Mouse (Mus musculus): ENCODE results near the gene Cep72.

GRCm38 (mm10) chr13:74017426-74017825 lies 44.7 kb downstream of the Cep72 start:
- TF ChIP-seq CTCF (conservative IDR thresholded peaks at IDR 0.05; ENCODE audit: insufficient read depth, insufficient read length, low read depth, low read length) = no peak
- no peak for TF ChIP-seq POLR2A (IDR thresholded peaks at IDR 0.05; ENCODE audit: low read depth, low read length)

All from kidney, adult 2 months (tissue).